Mouse (Mus musculus) A20 (cell line): ENCODE data around the gene Tma7.

ENCODE experiments used
- DNase-seq: peaks from one replicate; pipeline ENCODE4 v3.0.0-alpha.2; 2011; ENCODE audit warnings: low read depth, low spot score

Gene Tma7

GRCm38 (mm10) chr9:109046306-109046705, 36.1 kb downstream of the Tma7 start:
- DNase-seq, result peak; percentile 85

- no peak for DNase-seq
Measured at GRCm38 (mm10) chr9:109041351-109041750, 41.0 kb downstream of the Tma7 start.

GRCm38 (mm10) chr9:109040906-109041305, 41.5 kb downstream of the Tma7 start:
- no peak for DNase-seq

GRCm38 (mm10) chr9:109040216-109040615, 42.2 kb downstream of the Tma7 start:
- no peak for DNase-seq

GRCm38 (mm10) chr9:109039681-109040080, 42.7 kb downstream of the Tma7 start:
- DNase-seq, result no peak

GRCm38 (mm10) chr9:109038901-109039364, 43.5 kb downstream of the Tma7 start:
- DNase-seq, result no peak

- DNase-seq, result peak; percentile 63
Measured at GRCm38 (mm10) chr9:109038086-109038895, 44.1 kb downstream of the Tma7 start, which contains the start of gene Shisa5. Gene Shisa5 (plus strand): TSS chr9:109038565.

GRCm38 (mm10) chr9:109032435-109032834, 50.0 kb downstream of the Tma7 start:
- no peak for DNase-seq

- no peak for DNase-seq
Measured at GRCm38 (mm10) chr9:109031686-109032085, 50.7 kb downstream of the Tma7 start.

- DNase-seq, result no peak
Measured at GRCm38 (mm10) chr9:109031001-109031400, 51.4 kb downstream of the Tma7 start.

- DNase-seq, result no peak
Measured at GRCm38 (mm10) chr9:109030312-109030711, 52.1 kb downstream of the Tma7 start.

GRCm38 (mm10) chr9:109028919-109029318, 53.5 kb downstream of the Tma7 start:
- DNase-seq, result no peak

GRCm38 (mm10) chr9:109028421-109028820, 54.0 kb downstream of the Tma7 start:
- no peak for DNase-seq

GRCm38 (mm10) chr9:109027521-109027920, 54.9 kb downstream of the Tma7 start:
- DNase-seq, result no peak
